Mouse (Mus musculus): ENCODE results near the gene Cabp1. TPM values are rescaled to one million over a fixed set of nuclear protein-coding genes. Genes with fewer than 3 reads are reported as not detected.

Gene Cabp1
- polyA plus RNA-seq, 1 experiment from 2014 or later = 0.90 TPM

GRCm38 (mm10) chr5:115161064-115161939 is 32.9 kb downstream of the Cabp1 start:
- no peak for ATAC-seq
- WGBS = 26% methylated on average over 13 of the region's 13 CpGs
- peaks cover 7% of the 10 kb centered on the region; the same call in 1 of the 2 replicates for H3K4me1 ChIP-seq (ENCODE audit: insufficient read depth, low read depth, low read length)
- no peaks in the 10 kb centered on the region for H3K36me3 ChIP-seq (ENCODE audit: insufficient read depth, low read length)
- peak overlapping the region; percentile 67 for H3K27ac ChIP-seq (ENCODE audit: low read length)
- H3K4me2 ChIP-seq (replicated peaks; ENCODE audit: low read depth, low read length) = no peak overlapping the region
- no peak overlapping the region for H3K4me3 ChIP-seq (ENCODE audit: low read depth, low read length)
- no peaks in the 10 kb centered on the region for H3K9me3 ChIP-seq (ENCODE audit: low read length)
- TF ChIP-seq EP300 (IDR thresholded peaks at IDR 0.05) = peak; percentile 72
- no peak for TF ChIP-seq CTCF (IDR thresholded peaks at IDR 0.05)
- DNase-seq (ENCODE audit: low spot score) = peak; percentile 48
- no peaks in the 10 kb centered on the region for H3K27me3 ChIP-seq (replicated peaks; ENCODE audit: insufficient read depth, low read length)
- H3K9ac ChIP-seq (replicated peaks; ENCODE audit: low read depth) = no peak overlapping the region

- WGBS = 52% methylated on average over 6 of the region's 6 CpGs
- TF ChIP-seq CTCF (IDR thresholded peaks at IDR 0.05) (no peak), EP300 (IDR thresholded peaks at IDR 0.05) (no peak)
- Histone ChIP-seq H3K9me3 (ENCODE audit: low read length) (no peaks in the 10 kb centered on the region), H3K4me3 (ENCODE audit: low read depth, low read length) (no peak overlapping the region), H3K4me1 (ENCODE audit: insufficient read depth, low read depth, low read length) (peaks cover 14% of the 10 kb centered on the region; the same call in 1 of the 2 replicates), H3K27ac (ENCODE audit: low read length) (peak overlapping the region; percentile 11; the same call in 1 of the 2 replicates), H3K36me3 (ENCODE audit: insufficient read depth, low read length) (no peaks in the 10 kb centered on the region), H3K4me2 (replicated peaks; ENCODE audit: low read depth, low read length) (no peak overlapping the region), H3K9ac (replicated peaks; ENCODE audit: low read depth) (no peak overlapping the region), H3K27me3 (replicated peaks; ENCODE audit: insufficient read depth, low read length) (no peaks in the 10 kb centered on the region)
- DNase-seq (ENCODE audit: low spot score) (no peak), ATAC-seq (no peak)
Measured at GRCm38 (mm10) chr5:115160655-115161054, 33.5 kb downstream of the Cabp1 start.

- H3K27me3 ChIP-seq (replicated peaks; ENCODE audit: insufficient read depth, low read length) = no peaks in the 10 kb centered on the region
- no peaks in the 10 kb centered on the region for H3K36me3 ChIP-seq (ENCODE audit: insufficient read depth, low read length)
- ATAC-seq = no peak
- H3K4me3 ChIP-seq (ENCODE audit: low read depth, low read length) = peak overlapping the region; percentile 71
- TF ChIP-seq EP300 (IDR thresholded peaks at IDR 0.05) (no peak), CTCF (IDR thresholded peaks at IDR 0.05) (no peak)
- peaks cover 24% of the 10 kb centered on the region; the same call in 1 of the 2 replicates for H3K4me1 ChIP-seq (ENCODE audit: insufficient read depth, low read depth, low read length)
- no peaks in the 10 kb centered on the region for H3K9me3 ChIP-seq (ENCODE audit: low read length)
- H3K4me2 ChIP-seq (replicated peaks; ENCODE audit: low read depth, low read length) = peak overlapping the region; percentile 94
- DNase-seq (ENCODE audit: low spot score) = no peak
- WGBS = 32% methylated on average over 12 of the region's 12 CpGs
- H3K27ac ChIP-seq (ENCODE audit: low read length) = peak overlapping the region; percentile 95
- H3K9ac ChIP-seq (replicated peaks; ENCODE audit: low read depth) = peak overlapping the region; percentile 59; the same call in 1 of the 2 replicates
Measured at GRCm38 (mm10) chr5:115159165-115159564, 35.0 kb downstream of the Cabp1 start.

- 3% methylated on average over 68 of the region's 78 CpGs for WGBS
- Histone ChIP-seq H3K36me3 (ENCODE audit: insufficient read depth, low read length) (no peaks in the 10 kb centered on the region), H3K4me2 (replicated peaks; ENCODE audit: low read depth, low read length) (peak within 1 kb of the TSS; percentile 94), H3K9me3 (ENCODE audit: low read length) (no peaks in the 10 kb centered on the region), H3K27ac (ENCODE audit: low read length) (peak within 1 kb of the TSS; percentile 95), H3K9ac (replicated peaks; ENCODE audit: low read depth) (peak within 1 kb of the TSS; percentile 71), H3K4me1 (ENCODE audit: insufficient read depth, low read depth, low read length) (peaks cover 24% of the 10 kb centered on the region; the same call in 1 of the 2 replicates), H3K4me3 (ENCODE audit: low read depth, low read length) (peak within 1 kb of the TSS; percentile 71), H3K27me3 (replicated peaks; ENCODE audit: insufficient read depth, low read length) (no peaks in the 10 kb centered on the region)
- peak; percentile 99 for DNase-seq (ENCODE audit: low spot score)
- peak; percentile 98 for ATAC-seq
- TF ChIP-seq CTCF (IDR thresholded peaks at IDR 0.05) = peak; percentile 30
- peak; percentile 59; the same call in 1 of the 2 replicates for TF ChIP-seq EP300 (IDR thresholded peaks at IDR 0.05)
Measured at GRCm38 (mm10) chr5:115158040-115158983, 35.9 kb downstream of the Cabp1 start, which contains the start of gene Mlec. Gene Mlec, minus strand, starts transcription at chr5:115158179.

GRCm38 (mm10) chr5:115156933-115157589 is 37.1 kb downstream of the Cabp1 start:
- TF ChIP-seq CTCF (IDR thresholded peaks at IDR 0.05) (no peak), EP300 (IDR thresholded peaks at IDR 0.05) (no peak)
- Histone ChIP-seq H3K9me3 (ENCODE audit: low read length) (no peaks in the 10 kb centered on the region), H3K36me3 (ENCODE audit: insufficient read depth, low read length) (no peaks in the 10 kb centered on the region), H3K9ac (replicated peaks; ENCODE audit: low read depth) (peak overlapping the region; percentile 71), H3K27me3 (replicated peaks; ENCODE audit: insufficient read depth, low read length) (no peaks in the 10 kb centered on the region), H3K4me1 (ENCODE audit: insufficient read depth, low read depth, low read length) (peaks cover 24% of the 10 kb centered on the region; the same call in 1 of the 2 replicates), H3K27ac (ENCODE audit: low read length) (peak overlapping the region; percentile 95), H3K4me3 (ENCODE audit: low read depth, low read length) (peak overlapping the region; percentile 71), H3K4me2 (replicated peaks; ENCODE audit: low read depth, low read length) (peak overlapping the region; percentile 94)
- WGBS = 2% methylated on average over 25 of the region's 26 CpGs
- peak; percentile 47 for DNase-seq (ENCODE audit: low spot score)
- ATAC-seq = no peak
